Mouse (Mus musculus) small intestine, adult 2 months (tissue): Measurements from ENCODE around the gene Pm20d1.

Experiments used
- CTCF ChIP-seq: fragments of 200-500 bp; IDR thresholded peaks from 2 replicates; pipeline ENCODE4 v1.5.1; 2012; ENCODE audit warnings: low read depth, mild to moderate bottlenecking, control low read depth, inconsistent platforms, low read length, moderate library complexity, mixed read lengths; ENCODE audit not compliant: insufficient replicate concordance, insufficient read length; ENCODE audit errors: extremely low read depth
- POLR2A ChIP-seq: fragments of 200-500 bp; IDR thresholded peaks from 2 replicates; pipeline ENCODE4 v1.6.1; 2012; ENCODE audit warnings: low read depth, mild to moderate bottlenecking, control low read depth, inconsistent platforms, low read length, moderate library complexity

GRCm38 (mm10) chr1:131759667-131760427, 37.3 kb upstream of the Pm20d1 start:
- TF ChIP-seq CTCF (no peak), POLR2A (no peak)
